Mouse (Mus musculus): ENCODE data around the gene Nts.

DNA sequence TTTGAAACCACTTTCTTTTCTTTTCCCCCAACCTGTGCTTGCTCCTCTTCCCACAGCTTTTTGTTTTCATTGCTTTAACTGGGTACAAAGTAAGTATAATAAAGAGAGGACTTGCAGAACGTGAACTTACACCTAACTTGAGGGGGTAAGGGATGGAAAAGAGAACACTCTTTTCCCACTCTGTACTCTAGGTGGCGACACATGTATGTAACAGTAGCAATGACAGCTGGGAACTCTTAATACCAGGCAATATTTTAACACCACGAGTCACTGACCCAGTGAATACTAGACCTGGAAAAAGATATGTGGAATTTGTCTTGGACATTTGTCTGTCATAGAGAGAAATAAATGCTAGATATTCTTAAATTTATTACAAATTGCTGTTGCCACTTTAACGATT is 8.5 kb upstream of the Nts start:
- TF ChIP-seq EP300 (IDR thresholded peaks at IDR 0.05; ENCODE audit: low read depth): no peak
- peak; percentile 71 for TF ChIP-seq CTCF (IDR thresholded peaks at IDR 0.05; ENCODE audit: low read depth)

Data from heart, postnatal 0 days (tissue).